Mouse (Mus musculus) macrophage (primary cell): ENCODE data around the gene Stkld1. TPM values are rescaled to one million over a fixed set of nuclear protein-coding genes. Genes with fewer than 3 reads are reported as not detected.

ENCODE experiments used
- H3K27ac ChIP-seq: fragments of 350-480 bp; formaldehyde crosslinking; 2 replicates; pipeline ENCODE4 v1.9.0; 2021
- H3K36me3 ChIP-seq: fragments of 350-480 bp; formaldehyde crosslinking; 2 replicates; pipeline ENCODE4 v1.9.0; 2021; ENCODE audit errors: inconsistent target
- H3K4me3 ChIP-seq: fragments of 350-480 bp; formaldehyde crosslinking; 2 replicates; pipeline ENCODE4 v1.9.0; 2021; ENCODE audit errors: inconsistent target
- H3K79me2 ChIP-seq: fragments of 350-480 bp; formaldehyde crosslinking; 2 replicates; pipeline ENCODE4 v1.9.0; 2021; ENCODE audit errors: inconsistent target
- WGBS: methylation state at CpG from one replicate; pipeline ENCODE4 v1.1.7; 2026; ENCODE audit warnings: inconsistent platforms; ENCODE audit not compliant: missing documents; 5-methylcytosine and 5-hydroxymethylcytosine counted together
- polyA plus RNA-seq: library from polyadenylated mRNA; stranded (reverse); fragments of 250-400 nt; gene quantifications from 3 replicates; pipeline ENCODE4 v1.2.4, GENCODE M21; 2018; ENCODE audit warnings: inconsistent platforms

The Stkld1 gene
- polyA plus RNA-seq, 1 experiment from 2014 or later: 0.44 TPM

GRCm38 (mm10) chr2:26964724-26965370 is 31.0 kb downstream of the Stkld1 start:
- peaks cover 39% of the 10 kb centered on the region for H3K79me2 ChIP-seq
- H3K27ac ChIP-seq: peak overlapping the region; percentile 95
- H3K36me3 ChIP-seq: peaks cover 11% of the 10 kb centered on the region; the same call in 1 of the 2 replicates
- 24% methylated on average over 13 of the region's 14 CpGs for WGBS
- peak overlapping the region; percentile 89 for H3K4me3 ChIP-seq

DNA sequence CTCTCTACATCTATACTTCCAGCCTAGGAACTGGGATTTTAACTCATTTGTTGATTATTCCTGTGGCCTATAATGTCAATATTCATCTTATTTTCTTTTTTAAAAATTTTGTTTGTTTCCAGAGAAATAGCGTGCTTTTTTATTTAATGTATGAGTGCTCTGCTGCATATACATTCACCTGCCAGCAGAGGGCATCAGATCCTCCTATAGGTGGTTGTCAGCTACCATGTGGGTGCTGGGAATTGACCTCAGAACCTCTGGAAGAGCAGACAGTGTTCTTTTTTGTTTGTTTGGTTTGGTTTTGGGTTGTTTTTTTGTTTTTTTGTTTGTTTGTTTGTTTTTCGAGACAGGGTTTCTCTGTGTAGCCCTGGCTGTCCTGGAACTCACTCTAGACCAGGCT is 33.4 kb downstream of the Stkld1 start:
- Histone ChIP-seq H3K27ac (no peak overlapping the region), H3K79me2 (peaks cover 19% of the 10 kb centered on the region), H3K36me3 (no peaks in the 10 kb centered on the region), H3K4me3 (no peak overlapping the region)
- WGBS: 85% methylated on average over 2 of the region's 2 CpGs

GRCm38 (mm10) chr2:26973116-26973515 is 39.3 kb downstream of the Stkld1 start, which contains the start of gene Adamts13:
TSS of gene Adamts13 (plus strand) at chr2:26973416.
- Histone ChIP-seq H3K36me3 (no peaks in the 10 kb centered on the region), H3K27ac (peak within 1 kb of the TSS; percentile 65), H3K4me3 (no peak within 1 kb of the TSS), H3K79me2 (no peaks in the 10 kb centered on the region)
- WGBS: 81% methylated on average over 3 of the region's 3 CpGs

GRCm38 (mm10) chr2:26973960-26974359 is 40.1 kb downstream of the Stkld1 start:
- Histone ChIP-seq H3K27ac (peak overlapping the region; percentile 65), H3K36me3 (no peaks in the 10 kb centered on the region), H3K79me2 (no peaks in the 10 kb centered on the region), H3K4me3 (no peak overlapping the region)
- WGBS: 2% methylated on average over 4 of the region's 4 CpGs

GRCm38 (mm10) chr2:26980361-26980760 is 46.5 kb downstream of the Stkld1 start:
- Histone ChIP-seq H3K4me3 (no peak overlapping the region), H3K36me3 (no peaks in the 10 kb centered on the region), H3K79me2 (no peaks in the 10 kb centered on the region), H3K27ac (no peak overlapping the region)
- WGBS: 75% methylated on average over 1 of the region's 1 CpGs

- Histone ChIP-seq H3K4me3 (no peak overlapping the region), H3K36me3 (no peaks in the 10 kb centered on the region), H3K27ac (no peak overlapping the region), H3K79me2 (no peaks in the 10 kb centered on the region)
- no CpG with 5 or more reads among the region's 2 CpGs for WGBS
Observed at GRCm38 (mm10) chr2:26984179-26984578, 50.3 kb downstream of the Stkld1 start.

DNA sequence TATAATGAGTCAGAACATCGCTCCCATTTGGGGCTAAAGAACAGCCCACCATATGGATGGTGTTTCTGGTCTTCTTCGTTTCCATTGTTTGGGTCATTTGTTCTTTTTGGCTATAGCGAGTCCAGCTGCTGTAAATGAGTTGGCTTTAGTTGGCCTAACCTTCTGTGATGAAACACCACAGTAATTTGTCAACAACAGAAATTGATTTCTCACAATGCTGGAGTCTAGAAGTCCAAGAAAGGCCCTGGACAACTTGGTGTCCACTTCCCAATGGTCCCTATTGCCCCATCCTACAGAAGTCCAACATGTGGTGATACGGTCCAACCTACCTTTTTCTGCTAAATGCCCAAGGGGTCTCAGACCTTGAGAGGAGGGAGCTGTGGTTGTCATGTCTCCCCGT is 50.8 kb downstream of the Stkld1 start:
- H3K36me3 ChIP-seq: no peaks in the 10 kb centered on the region
- WGBS: 82% methylated on average over 5 of the region's 5 CpGs
- H3K79me2 ChIP-seq: no peaks in the 10 kb centered on the region
- no peak overlapping the region for H3K27ac ChIP-seq
- no peak overlapping the region for H3K4me3 ChIP-seq

DNA sequence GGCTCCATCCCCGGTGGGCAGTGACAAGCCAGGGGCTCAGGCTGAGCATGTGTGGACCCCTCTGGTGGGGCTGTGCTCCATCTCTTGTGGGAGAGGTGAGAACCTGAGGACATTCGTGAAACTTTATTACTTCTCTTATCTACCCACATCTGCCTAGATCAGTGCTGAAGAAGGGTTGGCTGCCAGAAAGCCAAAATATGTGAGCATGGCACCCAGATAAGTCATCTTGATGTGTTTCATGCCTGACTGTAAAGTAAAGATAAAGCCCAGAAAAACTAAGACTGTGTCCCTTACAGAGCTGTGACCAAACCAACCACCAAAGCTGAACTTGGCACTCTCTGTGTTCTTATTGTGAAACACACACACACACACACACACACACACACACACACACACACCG is 60.1 kb downstream of the Stkld1 start:
- Histone ChIP-seq H3K79me2 (no peaks in the 10 kb centered on the region), H3K27ac (no peak overlapping the region), H3K36me3 (no peaks in the 10 kb centered on the region), H3K4me3 (no peak overlapping the region)
- 80% methylated on average over 2 of the region's 3 CpGs for WGBS

DNA sequence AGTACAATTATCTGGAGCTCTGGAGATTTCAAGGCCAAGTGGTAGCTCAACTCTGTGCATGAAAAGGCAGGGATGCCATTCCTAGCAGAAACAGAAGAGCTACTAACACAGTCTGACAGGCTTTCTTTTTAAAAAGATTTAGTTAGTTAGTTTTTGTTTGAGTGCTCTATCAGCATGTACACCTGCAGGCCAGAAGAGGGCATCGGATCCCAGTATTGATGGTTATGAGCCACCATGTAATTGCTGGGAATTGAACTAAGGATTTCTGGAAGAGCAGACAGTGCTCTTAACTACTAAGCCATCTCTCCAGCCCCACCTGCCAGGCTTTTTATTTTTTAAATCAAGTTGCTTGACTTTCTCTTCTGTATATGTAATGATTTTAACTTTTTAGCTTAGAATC is 63.7 kb downstream of the Stkld1 start:
- 70% methylated on average over 1 of the region's 1 CpGs for WGBS
- Histone ChIP-seq H3K27ac (no peak overlapping the region), H3K4me3 (no peak overlapping the region), H3K36me3 (no peaks in the 10 kb centered on the region), H3K79me2 (no peaks in the 10 kb centered on the region)

GRCm38 (mm10) chr2:26997993-26998392 is 64.1 kb downstream of the Stkld1 start:
- Histone ChIP-seq H3K4me3 (no peak overlapping the region), H3K36me3 (no peaks in the 10 kb centered on the region), H3K27ac (no peak overlapping the region), H3K79me2 (no peaks in the 10 kb centered on the region)
- 91% methylated on average over 6 of the region's 7 CpGs for WGBS

Other genes starting within 250 kb of the Stkld1 start
- not detected in 3 replicates for gene Abo, start 69.1 kb upstream of the Stkld1 start, polyA plus RNA-seq
- 16.4 to 25.2 TPM (median 21.2 TPM) in 3 replicates for gene Surf6, start 31.2 kb upstream of the Stkld1 start, polyA plus RNA-seq
- gene Med22, start 23.4 kb upstream of the Stkld1 start, polyA plus RNA-seq: 14.4 to 39.2 TPM (median 31.3 TPM) in 3 replicates
- gene Rpl7a, start 23.3 kb upstream of the Stkld1 start, polyA plus RNA-seq: 1,034 to 1,136 TPM (median 1,099 TPM) in 3 replicates
- 25.6 to 50.5 TPM (median 36.1 TPM) in 3 replicates for gene Surf2, start 17.7 kb upstream of the Stkld1 start, polyA plus RNA-seq
- gene Surf1, start 17.5 kb upstream of the Stkld1 start, polyA plus RNA-seq: 55.2 to 73.5 TPM (median 59.6 TPM) in 3 replicates
- gene Surf4, start 119 bp upstream of the Stkld1 start, polyA plus RNA-seq: 126 to 164 TPM (median 160 TPM) in 3 replicates
- gene Rexo4, start 30.3 kb downstream of the Stkld1 start, polyA plus RNA-seq: 33.6 to 77.4 TPM (median 33.7 TPM) in 3 replicates
- gene Adamts13, start 39.4 kb downstream of the Stkld1 start, polyA plus RNA-seq: not detected in 3 replicates
- 10.7 to 20.4 TPM (median 18.3 TPM) in 3 replicates for gene Cacfd1, start 75.9 kb downstream of the Stkld1 start, polyA plus RNA-seq
- 2.9 to 43.2 TPM (median 3.8 TPM) in 3 replicates for gene Slc2a6, start 94.0 kb downstream of the Stkld1 start, polyA plus RNA-seq
- not detected in 3 replicates for gene Mymk, start 138.1 kb downstream of the Stkld1 start, polyA plus RNA-seq
- not detected in 3 replicates for gene Adamtsl2, start 145.3 kb downstream of the Stkld1 start, polyA plus RNA-seq
- gene Fam163b, start 208.4 kb downstream of the Stkld1 start, polyA plus RNA-seq: not detected in 3 replicates
- not detected in 3 replicates for gene Dbh, start 231.2 kb downstream of the Stkld1 start, polyA plus RNA-seq